Mouse (Mus musculus): ENCODE results near the gene Ppp2r5a. TPM values are rescaled to one million over a fixed set of nuclear protein-coding genes. Genes with fewer than 3 reads are reported as not detected.

The Ppp2r5a gene
- 190 TPM for polyA plus RNA-seq (2014; fragmentation: Illumina TruSeq; extraction: RNeasy Lipid Tissue Mini Kit (QIAGEN cat#74804); ENCODE audit: low read depth, low replicate concordance)

GRCm38 (mm10) chr1:191403074-191403473, at the start of gene Ppp2r5a:
TSS of gene Ppp2r5a (minus strand) at chr1:191403272.

DNA sequence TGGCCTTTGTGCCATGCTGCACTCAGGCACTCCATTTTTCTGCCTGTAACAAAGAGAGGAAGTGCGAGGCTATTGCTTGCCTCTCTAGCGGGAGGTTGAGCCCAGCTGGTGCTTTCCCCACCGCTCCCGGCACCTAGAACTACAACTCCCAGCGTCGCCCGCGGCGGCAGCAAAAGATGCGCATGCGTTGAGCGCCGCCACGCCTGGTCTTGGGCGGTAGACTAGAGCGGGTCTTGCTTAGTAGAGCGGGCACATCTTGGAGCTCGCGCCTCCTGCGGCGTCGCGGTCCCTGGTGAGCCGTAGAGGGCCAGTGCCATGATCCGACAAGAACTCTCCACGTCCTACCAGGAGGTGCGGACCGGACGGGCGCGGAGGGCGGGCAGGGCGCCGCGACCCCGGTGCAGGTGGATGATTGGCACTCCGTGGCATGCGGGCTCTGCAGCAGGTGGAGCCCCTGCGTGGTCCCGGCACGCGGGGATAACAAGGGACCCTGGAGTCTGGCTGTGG, 77.3 kb downstream of the Ppp2r5a start, which contains the start of gene Tmem206:
TSS of gene Tmem206 (plus strand) at position 187 of the 507 bp plus-strand sequence.

GRCm38 (mm10) chr1:191317591-191318196, 85.4 kb downstream of the Ppp2r5a start, which contains the start of gene Nenf:
TSS of gene Nenf (minus strand) at chr1:191318194.

Other genes starting within 250 kb of the Ppp2r5a start
- gene Fam71a, start 238.5 kb downstream of the Ppp2r5a start, polyA plus RNA-seq (2014; fragmentation: Illumina TruSeq; extraction: RNeasy Lipid Tissue Mini Kit (QIAGEN cat#74804); ENCODE audit: low read depth, low replicate concordance): not detected
- gene Atf3, start 185.2 kb downstream of the Ppp2r5a start, polyA plus RNA-seq (2014; fragmentation: Illumina TruSeq; extraction: RNeasy Lipid Tissue Mini Kit (QIAGEN cat#74804); ENCODE audit: low read depth, low replicate concordance): 1.1 TPM
- gene Nenf, start 85.1 kb downstream of the Ppp2r5a start, polyA plus RNA-seq (2014; fragmentation: Illumina TruSeq; extraction: RNeasy Lipid Tissue Mini Kit (QIAGEN cat#74804); ENCODE audit: low read depth, low replicate concordance): 1.2 TPM
- 14.9 TPM for gene Tmem206, start 77.4 kb downstream of the Ppp2r5a start, polyA plus RNA-seq (2014; fragmentation: Illumina TruSeq; extraction: RNeasy Lipid Tissue Mini Kit (QIAGEN cat#74804); ENCODE audit: low read depth, low replicate concordance)
- 0.12 TPM for gene Dtl, start 172.3 kb upstream of the Ppp2r5a start, polyA plus RNA-seq (2014; fragmentation: Illumina TruSeq; extraction: RNeasy Lipid Tissue Mini Kit (QIAGEN cat#74804); ENCODE audit: low read depth, low replicate concordance)
- gene Ints7, start 172.4 kb upstream of the Ppp2r5a start, polyA plus RNA-seq (2014; fragmentation: Illumina TruSeq; extraction: RNeasy Lipid Tissue Mini Kit (QIAGEN cat#74804); ENCODE audit: low read depth, low replicate concordance): 7.2 TPM

Data from kidney, adult 10 weeks (tissue).